Mouse (Mus musculus): ENCODE results near the gene Cd47. TPM values are rescaled to one million over a fixed set of nuclear protein-coding genes. Genes with fewer than 3 reads are reported as not detected.
"Not testable (repeated sequence)": the region's sequence is repeated elsewhere in the genome, so short reads cannot be mapped to it uniquely, and the experiment has no call there.

Gene Cd47
- polyA plus RNA-seq, 1 experiment from 2014 or later, result 40.0 TPM

- no peak overlapping the region for H3K27ac ChIP-seq
- H3K4me1 ChIP-seq (replicated peaks), result peaks cover 14% of the 10 kb centered on the region
- no peak overlapping the region for H3K4me3 ChIP-seq (replicated peaks)
- peaks cover 3% of the 10 kb centered on the region; the same call in 1 of the 2 replicates for H3K27me3 ChIP-seq
- 87% methylated on average over 18 of the region's 18 CpGs for WGBS
- H3K4me2 ChIP-seq, result no peak overlapping the region
- H3K36me3 ChIP-seq, result no peaks in the 10 kb centered on the region
- ATAC-seq (ENCODE audit: insufficient number of reproducible peaks, insufficient read depth, low FRiP score, low TSS enrichment, low read depth), result no peak
- no peak overlapping the region for H3K9ac ChIP-seq (replicated peaks)
- no peaks in the 10 kb centered on the region for H3K9me3 ChIP-seq
Measured at GRCm38 (mm10) chr16:49807862-49808430, 7.6 kb downstream of the Cd47 start.

- no peak for ATAC-seq (ENCODE audit: insufficient number of reproducible peaks, insufficient read depth, low FRiP score, low TSS enrichment, low read depth)
Measured at GRCm38 (mm10) chr16:49811897-49812296, 11.6 kb downstream of the Cd47 start.

DNA sequence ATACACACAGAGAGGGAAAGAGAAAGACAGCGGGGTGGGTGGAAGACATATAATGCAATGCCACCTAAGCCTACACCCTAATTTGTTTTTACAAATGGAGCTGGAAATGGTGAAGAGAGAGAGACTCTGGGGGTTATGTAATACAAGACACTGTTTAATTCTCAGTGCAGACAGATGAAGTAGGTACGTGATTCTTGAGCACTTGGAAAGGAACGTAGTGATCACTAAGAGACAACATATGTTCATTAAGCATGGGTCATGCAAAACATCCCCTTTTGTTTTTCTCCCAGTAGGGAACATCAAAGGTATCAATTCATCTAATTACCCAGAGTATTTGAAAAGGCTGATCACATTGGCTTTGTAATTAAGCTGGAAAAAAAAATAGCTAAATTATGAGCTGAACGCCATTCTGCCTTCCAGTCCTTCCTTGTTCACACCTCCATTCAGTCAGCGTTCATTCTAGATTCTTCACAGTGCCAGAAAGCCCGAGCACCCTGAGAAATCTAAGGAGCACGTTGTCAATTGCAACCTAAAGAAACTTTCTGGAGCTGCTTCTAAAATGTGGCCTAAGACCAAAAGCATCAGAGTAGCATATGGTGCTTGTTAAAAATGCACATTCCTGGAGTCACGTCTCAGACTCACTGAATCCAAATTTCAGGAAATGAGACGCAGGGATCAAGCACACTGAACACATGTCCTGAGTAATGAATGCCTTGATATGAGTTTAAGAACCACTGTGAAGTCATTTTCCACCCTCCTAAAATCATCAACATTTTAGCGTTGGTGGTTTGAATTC lies 12.7 kb downstream of the Cd47 start:
- Histone ChIP-seq H3K27me3 (no peaks in the 10 kb centered on the region), H3K27ac (no peak overlapping the region), H3K9ac (replicated peaks) (no peak overlapping the region), H3K36me3 (no peaks in the 10 kb centered on the region), H3K4me2 (no peak overlapping the region), H3K4me1 (replicated peaks) (peaks cover 11% of the 10 kb centered on the region; the same call in 1 of the 2 replicates), H3K9me3 (no peaks in the 10 kb centered on the region), H3K4me3 (replicated peaks) (no peak overlapping the region)
- WGBS, result 29% methylated on average over 10 of the region's 10 CpGs
- ATAC-seq (ENCODE audit: insufficient number of reproducible peaks, insufficient read depth, low FRiP score, low TSS enrichment, low read depth), result 0 out of 2 replicates have a peak, but pooled peaks have one; percentile 64

More at GRCm38 (mm10) chr16:49811897-49812296, 11.6 kb downstream of the Cd47 start:
- Histone ChIP-seq H3K27me3 (no peaks in the 10 kb centered on the region), H3K27ac (no peak overlapping the region), H3K36me3 (no peaks in the 10 kb centered on the region), H3K4me1 (replicated peaks) (peaks cover 11% of the 10 kb centered on the region; the same call in 1 of the 2 replicates), H3K4me3 (replicated peaks) (no peak overlapping the region), H3K9ac (replicated peaks) (no peak overlapping the region), H3K4me2 (no peak overlapping the region), H3K9me3 (no peaks in the 10 kb centered on the region)
- 84% methylated on average over 2 of the region's 2 CpGs for WGBS

GRCm38 (mm10) chr16:49814419-49814818 lies 14.1 kb downstream of the Cd47 start:
- H3K27me3 ChIP-seq, result no peaks in the 10 kb centered on the region
- WGBS, result 66% methylated on average over 4 of the region's 4 CpGs
- no peak for ATAC-seq (ENCODE audit: insufficient number of reproducible peaks, insufficient read depth, low FRiP score, low TSS enrichment, low read depth)
- no peak overlapping the region for H3K4me3 ChIP-seq (replicated peaks)
- H3K4me1 ChIP-seq (replicated peaks), result peaks cover 11% of the 10 kb centered on the region; the same call in 1 of the 2 replicates
- H3K36me3 ChIP-seq, result no peaks in the 10 kb centered on the region
- no peak overlapping the region for H3K27ac ChIP-seq
- no peaks in the 10 kb centered on the region for H3K9me3 ChIP-seq
- no peak overlapping the region for H3K4me2 ChIP-seq
- H3K9ac ChIP-seq (replicated peaks), result no peak overlapping the region

- no peak overlapping the region for H3K27ac ChIP-seq
- no peaks in the 10 kb centered on the region for H3K36me3 ChIP-seq
- no peak overlapping the region for H3K4me3 ChIP-seq (replicated peaks)
- no peaks in the 10 kb centered on the region for H3K27me3 ChIP-seq
- 85% methylated on average over 3 of the region's 3 CpGs for WGBS
- peaks cover 11% of the 10 kb centered on the region; the same call in 1 of the 2 replicates for H3K4me1 ChIP-seq (replicated peaks)
- H3K9me3 ChIP-seq, result no peaks in the 10 kb centered on the region
- no peak overlapping the region for H3K9ac ChIP-seq (replicated peaks)
- no peak overlapping the region for H3K4me2 ChIP-seq
- ATAC-seq (ENCODE audit: insufficient number of reproducible peaks, insufficient read depth, low FRiP score, low TSS enrichment, low read depth), result no peak
Measured at GRCm38 (mm10) chr16:49816889-49817288, 16.6 kb downstream of the Cd47 start.

DNA sequence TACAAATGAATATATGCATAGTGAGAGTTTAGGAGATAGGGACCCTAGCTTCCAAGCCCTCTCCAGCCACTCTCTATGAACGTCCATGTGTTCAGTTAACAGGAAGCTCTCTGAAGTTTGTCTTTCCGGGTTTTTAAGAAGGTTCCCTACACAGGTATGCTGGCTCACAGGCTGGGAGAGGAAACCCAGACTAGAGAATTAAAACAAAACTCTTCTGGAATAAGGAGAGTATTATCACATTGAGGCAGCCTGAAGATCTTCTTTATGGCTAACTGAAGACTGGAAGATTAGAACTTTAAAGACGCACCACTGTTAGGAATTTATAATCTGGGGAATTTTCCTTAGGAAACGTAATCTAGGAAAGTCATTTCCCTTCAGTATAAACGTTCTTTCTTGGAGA lies 17.8 kb downstream of the Cd47 start:
- Histone ChIP-seq H3K4me1 (replicated peaks) (0 out of 2 replicates have a peak, but pooled peaks cover 4% of the 10 kb centered on the region), H3K4me3 (replicated peaks) (no peak overlapping the region), H3K9ac (replicated peaks) (no peak overlapping the region), H3K9me3 (no peaks in the 10 kb centered on the region), H3K36me3 (no peaks in the 10 kb centered on the region), H3K4me2 (no peak overlapping the region), H3K27me3 (no peaks in the 10 kb centered on the region), H3K27ac (no peak overlapping the region)
- WGBS, result 81% methylated on average over 5 of the region's 5 CpGs
- ATAC-seq (ENCODE audit: insufficient number of reproducible peaks, insufficient read depth, low FRiP score, low TSS enrichment, low read depth), result no peak

DNA sequence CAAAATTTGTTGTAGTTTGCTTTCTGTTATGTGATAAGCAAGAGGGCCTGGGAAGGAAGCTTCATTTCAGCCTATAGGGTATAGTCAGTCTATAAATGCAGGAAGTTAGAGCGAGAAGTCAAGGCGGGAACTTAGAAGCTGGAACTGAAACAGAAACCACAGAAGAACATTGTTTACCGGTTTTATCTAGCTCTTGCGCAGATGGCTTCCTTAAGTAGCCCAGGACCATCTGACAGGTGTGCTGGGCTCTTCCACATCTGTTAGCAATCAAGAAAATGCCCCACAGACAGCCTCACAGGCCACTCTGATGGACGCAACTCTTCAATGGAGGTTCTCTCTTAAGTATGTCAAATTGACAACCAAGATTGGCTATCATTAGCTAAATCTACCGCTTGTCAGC lies 18.3 kb downstream of the Cd47 start:
- WGBS, result 46% methylated on average over 6 of the region's 6 CpGs
- Histone ChIP-seq H3K4me3 (replicated peaks) (no peak overlapping the region), H3K4me2 (no peak overlapping the region), H3K36me3 (no peaks in the 10 kb centered on the region), H3K9ac (replicated peaks) (no peak overlapping the region), H3K4me1 (replicated peaks) (no peaks in the 10 kb centered on the region), H3K27me3 (no peaks in the 10 kb centered on the region), H3K27ac (no peak overlapping the region), H3K9me3 (no peaks in the 10 kb centered on the region)
- ATAC-seq (ENCODE audit: insufficient number of reproducible peaks, insufficient read depth, low FRiP score, low TSS enrichment, low read depth), result no peak

GRCm38 (mm10) chr16:49819494-49819893 lies 19.2 kb downstream of the Cd47 start:
- Histone ChIP-seq H3K9me3 (no peaks in the 10 kb centered on the region), H3K36me3 (no peaks in the 10 kb centered on the region), H3K27me3 (no peaks in the 10 kb centered on the region), H3K4me2 (no peak overlapping the region), H3K4me3 (replicated peaks) (no peak overlapping the region), H3K9ac (replicated peaks) (no peak overlapping the region), H3K4me1 (replicated peaks) (no peaks in the 10 kb centered on the region), H3K27ac (no peak overlapping the region)
- WGBS, result 88% methylated on average over 3 of the region's 3 CpGs
- no peak for ATAC-seq (ENCODE audit: insufficient number of reproducible peaks, insufficient read depth, low FRiP score, low TSS enrichment, low read depth)

- H3K27me3 ChIP-seq; H3K9me3 ChIP-seq; ATAC-seq (ENCODE audit: insufficient number of reproducible peaks, insufficient read depth, low FRiP score, low TSS enrichment, low read depth); H3K4me3 ChIP-seq (replicated peaks); H3K4me2 ChIP-seq; H3K4me1 ChIP-seq (replicated peaks); H3K27ac ChIP-seq; H3K36me3 ChIP-seq; H3K9ac ChIP-seq (replicated peaks): not testable (repeated sequence)
- 97% methylated on average over 3 of the region's 3 CpGs for WGBS
Measured at GRCm38 (mm10) chr16:49830911-49831310, 30.6 kb downstream of the Cd47 start.

GRCm38 (mm10) chr16:49832339-49832738 lies 32.0 kb downstream of the Cd47 start:
- H3K4me1 ChIP-seq (replicated peaks), result no peaks in the 10 kb centered on the region
- H3K9me3 ChIP-seq, result no peaks in the 10 kb centered on the region
- H3K9ac ChIP-seq (replicated peaks), result no peak overlapping the region
- H3K4me2 ChIP-seq, result no peak overlapping the region
- no peaks in the 10 kb centered on the region for H3K36me3 ChIP-seq
- no peak overlapping the region for H3K4me3 ChIP-seq (replicated peaks)
- no peak overlapping the region for H3K27ac ChIP-seq
- no peaks in the 10 kb centered on the region for H3K27me3 ChIP-seq
- no peak for ATAC-seq (ENCODE audit: insufficient number of reproducible peaks, insufficient read depth, low FRiP score, low TSS enrichment, low read depth)
- 77% methylated on average over 3 of the region's 3 CpGs for WGBS

GRCm38 (mm10) chr16:49834130-49834693 lies 33.9 kb downstream of the Cd47 start:
- no peaks in the 10 kb centered on the region for H3K27me3 ChIP-seq
- 63% methylated on average over 4 of the region's 4 CpGs for WGBS
- ATAC-seq (ENCODE audit: insufficient number of reproducible peaks, insufficient read depth, low FRiP score, low TSS enrichment, low read depth), result no peak

More at GRCm38 (mm10) chr16:49834130-49834693, 33.9 kb downstream of the Cd47 start:
- Histone ChIP-seq H3K36me3 (no peaks in the 10 kb centered on the region), H3K9me3 (no peaks in the 10 kb centered on the region), H3K9ac (replicated peaks) (no peak overlapping the region), H3K27ac (no peak overlapping the region), H3K4me2 (no peak overlapping the region), H3K4me1 (replicated peaks) (no peaks in the 10 kb centered on the region), H3K4me3 (replicated peaks) (no peak overlapping the region)
